Comparison of ENCODE assay signal across 8 mouse cellular contexts in genomic region chr7:125766976-125767831, GRCm38 (mm10). TPM values are rescaled to one million over a fixed set of nuclear protein-coding genes. Genes with fewer than 3 reads are reported as not detected.
DNase-seq lines count a peak whose midpoint lies in the region; ATAC-seq and TF ChIP-seq lines count a peak whose summit lies in the region.

No protein-coding gene starts in this region.

- H3K27me3 ChIP-seq in thymus, adult 2 months (ENCODE audit: control insufficient read depth, insufficient read depth, low read length) = no peaks in the 10 kb centered on the region
- no peaks in the 10 kb centered on the region for H3K27me3 ChIP-seq in hindbrain, postnatal 0 days (ENCODE audit: insufficient read depth, low read length)
- no peaks in the 10 kb centered on the region for H3K27me3 ChIP-seq in myocyte (ENCODE audit: control insufficient read depth, insufficient read depth, insufficient read length)

- no peak overlapping the region for H3K27ac ChIP-seq in thymus, adult 2 months (ENCODE audit: control insufficient read depth, insufficient read depth, low read length)
- H3K27ac ChIP-seq in hindbrain, postnatal 0 days = no peak overlapping the region

- H3K79me2 ChIP-seq in myocyte (ENCODE audit: control insufficient read depth, insufficient read depth) = no peaks in the 10 kb centered on the region

- H3K36me3 ChIP-seq in thymus, adult 2 months (ENCODE audit: control insufficient read depth, insufficient read depth, low read length) = no peaks in the 10 kb centered on the region
- H3K36me3 ChIP-seq in hindbrain, postnatal 0 days (ENCODE audit: insufficient read depth, low read length) = no peaks in the 10 kb centered on the region
- no peaks in the 10 kb centered on the region for H3K36me3 ChIP-seq in myocyte (ENCODE audit: control insufficient read depth, insufficient read depth)

- intact Hi-C loops in left cerebral cortex, postnatal 14 days (cut with DNase I) = loop anchor here (2.0 kb wide), 1 partner anchor 316 kb away; the partner anchor contains the start of gene Gsg1l

- peak; percentile 67 for ATAC-seq in hindbrain, postnatal 0 days

- H3K4me2 ChIP-seq in hindbrain, postnatal 0 days (ENCODE audit: low read depth, low read length) = no peak overlapping the region
- no peak overlapping the region for H3K4me2 ChIP-seq in myocyte (ENCODE audit: low read depth)

- WGBS in thymus, adult 2 months = 81% methylated on average over 9 of the region's 9 CpGs
- WGBS in hindbrain, postnatal 0 days = 59% methylated on average over 9 of the region's 9 CpGs

- no peaks in the 10 kb centered on the region for H3K4me1 ChIP-seq in thymus, adult 2 months (replicated peaks; ENCODE audit: control insufficient read depth, insufficient read depth, low read length)
- peaks cover 10% of the 10 kb centered on the region for H3K4me1 ChIP-seq in hindbrain, postnatal 0 days (ENCODE audit: insufficient read depth, low read length)

- no peak overlapping the region for H3ac ChIP-seq in myocyte (ENCODE audit: control insufficient read depth, insufficient read length)

- no peaks in the 10 kb centered on the region for H3K9me3 ChIP-seq in hindbrain, postnatal 0 days (ENCODE audit: low read length)

- H3K9ac ChIP-seq in hindbrain, postnatal 0 days (replicated peaks; ENCODE audit: low read length) = no peak overlapping the region

- peak; percentile 62; the same call in 1 of the 2 replicates for TF ChIP-seq CTCF in thymus, adult 2 months (IDR thresholded peaks at IDR 0.05; ENCODE audit: borderline replicate concordance, control insufficient read depth, extremely low read depth, insufficient read depth, low read length, poor library complexity)
- peak; percentile 82 for TF ChIP-seq CTCF in hindbrain, postnatal 0 days (IDR thresholded peaks at IDR 0.05; ENCODE audit: low read depth)

- peak; percentile 40 for DNase-seq in thymus, adult 2 months
- no peak for DNase-seq in thymus, adult 18-20 months
- DNase-seq in cerebellum, adult 9-11 months = peak; percentile 69
- peak; percentile 58 to 68 for DNase-seq in frontal cortex, postnatal 14 days (ENCODE audit: low spot score in 2 of 2)
- peak; percentile 87 for DNase-seq in hindbrain, postnatal 0 days (ENCODE audit: low spot score)
- DNase-seq in left cerebral cortex, postnatal 14 days (ENCODE audit: low spot score in 2 of 2) = peak; percentile 83 to 88
- peak; percentile 47 for DNase-seq in thymus, postnatal 14 days

- no peak overlapping the region for H3K4me3 ChIP-seq in thymus, adult 2 months (ENCODE audit: control insufficient read depth, insufficient read depth, low read length)
- H3K4me3 ChIP-seq in hindbrain, postnatal 0 days (ENCODE audit: low read length) = no peak overlapping the region
- no peak overlapping the region for H3K4me3 ChIP-seq in myocyte

- TF ChIP-seq POLR2A in thymus, adult 2 months (IDR thresholded peaks at IDR 0.05; ENCODE audit: control insufficient read depth, extremely low read depth, insufficient read depth, low read length, poor library complexity) = no peak
- no peak for TF ChIP-seq POLR2A in myocyte (IDR thresholded peaks at IDR 0.05; ENCODE audit: insufficient read length, low read depth)

TF ChIP-seq in myocyte, 11 proteins besides CTCF, POLR2A, EP300 and RAD21:
- TF ChIP-seq REST (IDR thresholded peaks at IDR 0.05; ENCODE audit: insufficient read depth, insufficient read length) (no peak), MYOD1 (IDR thresholded peaks at IDR 0.05; ENCODE audit: control insufficient read depth in 1 of 3, insufficient read length in 2 of 3, low read depth in 2 of 3) (peak in 1 of 3 experiments; percentile 71), POLR2AphosphoS2 (IDR thresholded peaks at IDR 0.05; ENCODE audit: insufficient read length, low read depth) (no peak), MYOG (IDR thresholded peaks at IDR 0.05; ENCODE audit: control insufficient read depth in 1 of 3, insufficient read depth in 1 of 3, insufficient read length in 2 of 3, low read depth in 2 of 3) (peak in 2 of 3 experiments; percentile 41 to 81), USF1 (IDR thresholded peaks at IDR 0.05; ENCODE audit: low read depth) (no peak), CEBPB (IDR thresholded peaks at IDR 0.05; ENCODE audit: insufficient read depth, poor library complexity, severe bottlenecking) (peak; percentile 84), TCF12 (IDR thresholded peaks at IDR 0.05; ENCODE audit: insufficient read depth, poor library complexity, severe bottlenecking) (no peak)

RNA-seq across cellular contexts. Expression of gene D430042O09Rik, which starts 59.5 kb away (rescaled TPM):
- 22.3 and 22.4 TPM in 2 replicates for polyA plus RNA-seq in thymus, adult 2 months (2012; rRNA removed)
- total RNA-seq in hindbrain, postnatal 0 days (2014; rRNA removed) = 17.8 and 18.7 TPM in 2 replicates
- 3.7 and 4.5 TPM in 2 replicates for polyA plus RNA-seq in hindbrain, postnatal 0 days (2015; fragmentation: Nextera tagmentation; extraction: Ambion mirVana)
- 10 to 100 TPM; 18.5 to 24.4 TPM for total RNA-seq in left cerebral cortex, postnatal 14 days (2021)
- 5.5 TPM for polyA plus RNA-seq in myocyte (2012; fragmentation: generic; extraction: Trizol)

RNA-seq across cellular contexts. Expression of gene Gtf3c1, which starts 59.6 kb away (rescaled TPM):
- 94.4 and 97.0 TPM in 2 replicates for polyA plus RNA-seq in thymus, adult 2 months (2012; rRNA removed)
- total RNA-seq in hindbrain, postnatal 0 days (2014; rRNA removed) = 70.2 and 78.2 TPM in 2 replicates
- 16.7 and 17.7 TPM in 2 replicates for polyA plus RNA-seq in hindbrain, postnatal 0 days (2015; fragmentation: Nextera tagmentation; extraction: Ambion mirVana)
- 10 to 100 TPM; 86.0 to 89.7 TPM for total RNA-seq in left cerebral cortex, postnatal 14 days (2021)
- 38.3 TPM for polyA plus RNA-seq in myocyte (2012; fragmentation: generic; extraction: Trizol)

Comparison
In these comparisons a context has a peak if more than half of its experiments do, and no peak if none do; other contexts are left out.
1. DNase-seq: peak in thymus, adult 2 months (single experiment), cerebellum, adult 9-11 months (single experiment), frontal cortex, postnatal 14 days (2 of 2), hindbrain, postnatal 0 days (single experiment), left cerebral cortex, postnatal 14 days (2 of 2) and thymus, postnatal 14 days (single experiment); none in thymus, adult 18-20 months (0 of 2).